Mouse (Mus musculus): ENCODE measurements around the gene Entpd8. TPM values are rescaled to one million over a fixed set of nuclear protein-coding genes. Genes with fewer than 3 reads are reported as not detected.

The Entpd8 gene
- 0.27 TPM in 1 of 2 replicates, not detected in the other for polyA plus RNA-seq (2014; fragmentation: Nextera tagmentation; extraction: Ambion mirVana)

DNA sequence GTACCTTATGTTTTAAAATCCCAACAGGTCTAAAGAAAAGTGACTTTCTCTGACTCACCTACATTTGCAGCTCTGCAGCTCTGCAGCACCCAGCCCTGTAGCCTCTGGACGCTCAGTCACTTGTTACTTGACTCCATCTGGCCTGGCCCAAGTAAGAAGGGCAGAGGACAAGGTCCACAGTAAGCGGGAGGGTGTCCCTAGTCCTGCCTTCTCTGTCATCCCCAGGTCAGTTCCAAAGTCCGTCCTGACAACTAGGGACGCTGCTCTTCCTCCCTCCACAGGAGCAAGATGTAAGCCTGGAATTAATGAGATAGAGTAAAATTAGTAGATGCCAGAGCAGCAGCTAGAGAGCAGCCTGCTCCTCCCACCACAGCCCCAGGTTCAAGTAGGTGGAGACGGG, at the start of gene Entpd8:
Gene Entpd8 (plus strand): TSS at position 229 of the 400 bp plus-strand sequence.
- Histone ChIP-seq H3K27me3 (ENCODE audit: control insufficient read depth, insufficient read depth, low read length) (no peaks in the 10 kb centered on the region), H3K4me3 (ENCODE audit: low read depth, low read length) (no peak within 1 kb of the TSS), H3K4me2 (ENCODE audit: low read depth, low read length) (no peak within 1 kb of the TSS), H3K27ac (ENCODE audit: low read depth, low read length) (no peak within 1 kb of the TSS), H3K9ac (replicated peaks; ENCODE audit: low read depth, low read length) (no peak within 1 kb of the TSS), H3K36me3 (ENCODE audit: control insufficient read depth, insufficient read depth, low read length) (no peaks in the 10 kb centered on the region), H3K9me3 (ENCODE audit: control insufficient read depth, low read length) (no peaks in the 10 kb centered on the region), H3K4me1 (ENCODE audit: control insufficient read depth, insufficient read depth, low read length) (no peaks in the 10 kb centered on the region)
- ATAC-seq (ENCODE audit: low read depth): no peak
- 75% methylated on average over 5 of the region's 5 CpGs for WGBS

DNA sequence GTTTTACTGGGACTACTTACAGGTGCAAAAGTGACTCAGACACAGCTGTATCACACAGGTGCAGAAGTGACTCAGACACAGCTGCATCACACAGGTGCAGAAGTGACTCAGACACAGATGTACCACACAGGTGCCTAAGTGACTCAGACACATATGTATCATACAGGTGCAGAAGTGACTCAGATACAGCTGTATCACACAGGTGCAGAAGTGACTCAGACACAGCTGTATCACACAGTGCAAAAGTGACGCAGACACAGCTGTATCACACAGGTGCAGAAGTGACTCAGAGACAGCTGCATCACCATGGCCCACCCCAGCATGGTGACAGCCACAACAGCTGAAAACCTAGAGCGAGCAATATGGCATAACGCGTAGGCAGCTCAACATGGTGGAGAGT, 45.1 kb upstream of the Entpd8 start:
- no peak overlapping the region for H3K4me2 ChIP-seq (ENCODE audit: low read depth, low read length)
- H3K36me3 ChIP-seq (ENCODE audit: control insufficient read depth, insufficient read depth, low read length): no peaks in the 10 kb centered on the region
- no peak overlapping the region for H3K9ac ChIP-seq (replicated peaks; ENCODE audit: low read depth, low read length)
- no peaks in the 10 kb centered on the region for H3K9me3 ChIP-seq (ENCODE audit: control insufficient read depth, low read length)
- WGBS: 98% methylated on average over 4 of the region's 4 CpGs
- H3K27me3 ChIP-seq (ENCODE audit: control insufficient read depth, insufficient read depth, low read length): no peaks in the 10 kb centered on the region
- no peak for ATAC-seq (ENCODE audit: low read depth)
- no peak overlapping the region for H3K4me3 ChIP-seq (ENCODE audit: low read depth, low read length)
- no peaks in the 10 kb centered on the region for H3K4me1 ChIP-seq (ENCODE audit: control insufficient read depth, insufficient read depth, low read length)
- H3K27ac ChIP-seq (ENCODE audit: low read depth, low read length): no peak overlapping the region

DNA sequence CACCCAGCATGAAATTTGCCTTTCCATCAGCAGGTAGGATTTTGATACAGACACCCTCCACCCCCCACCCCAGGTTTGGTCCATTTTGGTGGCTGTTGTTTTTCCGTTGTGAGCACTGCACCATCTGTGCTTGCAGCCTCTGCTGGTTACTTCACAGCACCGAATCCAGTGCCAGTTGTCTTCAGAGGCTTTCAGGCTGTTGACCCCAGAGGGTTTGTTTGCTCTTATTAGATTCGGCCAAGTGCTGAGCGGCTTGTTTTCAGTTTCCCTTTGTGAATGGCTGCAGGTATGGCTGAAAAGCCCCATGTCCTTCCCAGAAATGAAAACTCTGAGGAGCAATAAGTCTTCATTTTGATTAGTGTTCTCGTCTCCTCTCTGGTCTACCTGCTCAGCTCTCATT, 40.0 kb upstream of the Entpd8 start:
- H3K36me3 ChIP-seq (ENCODE audit: control insufficient read depth, insufficient read depth, low read length): no peaks in the 10 kb centered on the region
- no peak for ATAC-seq (ENCODE audit: low read depth)
- H3K4me3 ChIP-seq (ENCODE audit: low read depth, low read length): no peak overlapping the region
- H3K27me3 ChIP-seq (ENCODE audit: control insufficient read depth, insufficient read depth, low read length): no peaks in the 10 kb centered on the region
- H3K27ac ChIP-seq (ENCODE audit: low read depth, low read length): no peak overlapping the region
- 91% methylated on average over 5 of the region's 5 CpGs for WGBS
- H3K9ac ChIP-seq (replicated peaks; ENCODE audit: low read depth, low read length): no peak overlapping the region
- no peaks in the 10 kb centered on the region for H3K9me3 ChIP-seq (ENCODE audit: control insufficient read depth, low read length)
- no peak overlapping the region for H3K4me2 ChIP-seq (ENCODE audit: low read depth, low read length)
- no peaks in the 10 kb centered on the region for H3K4me1 ChIP-seq (ENCODE audit: control insufficient read depth, insufficient read depth, low read length)

DNA sequence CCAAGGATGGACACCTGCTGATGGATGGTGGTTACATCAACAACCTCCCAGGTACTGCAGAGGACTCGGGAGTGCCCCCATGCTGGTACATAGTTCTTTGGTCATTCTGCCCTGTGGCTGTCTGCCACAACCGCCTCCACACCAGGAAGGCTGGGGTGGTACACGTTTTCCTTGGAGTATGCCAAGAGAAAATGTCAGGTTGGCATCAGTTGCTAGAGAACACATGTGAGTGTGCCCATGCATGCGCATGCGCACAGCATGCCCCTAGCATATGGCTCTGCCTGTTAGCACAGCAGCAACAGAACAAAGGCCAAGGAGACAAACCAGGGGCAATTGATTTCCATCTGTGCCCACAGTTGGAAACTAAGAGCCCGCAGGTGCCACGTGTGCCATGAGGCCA, 29.2 kb upstream of the Entpd8 start:
- no peaks in the 10 kb centered on the region for H3K36me3 ChIP-seq (ENCODE audit: control insufficient read depth, insufficient read depth, low read length)
- no peak overlapping the region for H3K9ac ChIP-seq (replicated peaks; ENCODE audit: low read depth, low read length)
- no peak overlapping the region for H3K4me2 ChIP-seq (ENCODE audit: low read depth, low read length)
- H3K27ac ChIP-seq (ENCODE audit: low read depth, low read length): no peak overlapping the region
- no peak for ATAC-seq (ENCODE audit: low read depth)
- H3K4me1 ChIP-seq (ENCODE audit: control insufficient read depth, insufficient read depth, low read length): peaks cover 13% of the 10 kb centered on the region
- no peaks in the 10 kb centered on the region for H3K27me3 ChIP-seq (ENCODE audit: control insufficient read depth, insufficient read depth, low read length)
- H3K4me3 ChIP-seq (ENCODE audit: low read depth, low read length): no peak overlapping the region
- 87% methylated on average over 7 of the region's 7 CpGs for WGBS
- H3K9me3 ChIP-seq (ENCODE audit: control insufficient read depth, low read length): no peaks in the 10 kb centered on the region

DNA sequence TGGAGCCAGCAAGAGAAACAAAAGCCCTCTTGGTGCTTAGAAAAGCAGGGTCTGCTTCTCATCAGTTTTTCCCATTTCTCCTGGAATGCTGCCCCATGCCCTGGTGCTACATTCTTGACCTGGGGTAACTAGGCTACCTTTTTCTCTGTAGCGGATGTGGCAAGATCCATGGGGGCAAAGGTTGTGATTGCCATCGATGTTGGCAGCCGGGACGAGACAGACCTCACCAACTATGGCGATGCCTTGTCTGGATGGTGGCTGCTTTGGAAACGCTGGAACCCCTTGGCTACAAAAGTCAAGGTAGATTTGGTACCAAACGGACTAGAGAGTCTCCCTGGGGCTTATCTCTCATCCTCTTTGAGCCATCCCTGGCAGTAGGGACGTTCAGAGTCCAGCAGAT, 28.7 kb upstream of the Entpd8 start:
- H3K9ac ChIP-seq (replicated peaks; ENCODE audit: low read depth, low read length): no peak overlapping the region
- H3K4me1 ChIP-seq (ENCODE audit: control insufficient read depth, insufficient read depth, low read length): peaks cover 16% of the 10 kb centered on the region
- H3K27ac ChIP-seq (ENCODE audit: low read depth, low read length): no peak overlapping the region
- no peaks in the 10 kb centered on the region for H3K27me3 ChIP-seq (ENCODE audit: control insufficient read depth, insufficient read depth, low read length)
- no peaks in the 10 kb centered on the region for H3K36me3 ChIP-seq (ENCODE audit: control insufficient read depth, insufficient read depth, low read length)
- 89% methylated on average over 8 of the region's 8 CpGs for WGBS
- ATAC-seq (ENCODE audit: low read depth): no peak
- no peaks in the 10 kb centered on the region for H3K9me3 ChIP-seq (ENCODE audit: control insufficient read depth, low read length)
- H3K4me2 ChIP-seq (ENCODE audit: low read depth, low read length): no peak overlapping the region
- H3K4me3 ChIP-seq (ENCODE audit: low read depth, low read length): no peak overlapping the region

DNA sequence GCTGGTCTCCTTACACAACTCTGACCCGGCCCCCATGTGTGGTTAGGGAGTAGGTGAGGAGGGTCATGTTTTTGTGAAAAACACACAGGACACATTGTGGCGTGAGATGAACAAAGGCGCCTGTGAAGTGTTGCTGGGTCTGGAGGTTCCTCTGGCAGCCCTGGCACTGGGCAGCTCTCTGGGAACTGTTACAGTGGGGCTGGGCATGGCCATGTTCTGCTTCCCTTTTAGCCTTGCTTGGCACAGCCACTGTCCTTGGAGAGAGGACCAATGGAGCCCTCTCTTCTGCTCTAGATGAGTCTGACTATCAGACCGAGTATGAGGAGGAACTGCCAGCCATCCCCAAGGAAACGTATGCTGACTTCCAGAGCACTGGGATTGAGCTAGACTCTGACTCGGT, 27.0 kb upstream of the Entpd8 start:
- Histone ChIP-seq H3K4me2 (ENCODE audit: low read depth, low read length) (no peak overlapping the region), H3K9me3 (ENCODE audit: control insufficient read depth, low read length) (no peaks in the 10 kb centered on the region), H3K27me3 (ENCODE audit: control insufficient read depth, insufficient read depth, low read length) (no peaks in the 10 kb centered on the region), H3K4me3 (ENCODE audit: low read depth, low read length) (no peak overlapping the region), H3K27ac (ENCODE audit: low read depth, low read length) (no peak overlapping the region), H3K9ac (replicated peaks; ENCODE audit: low read depth, low read length) (no peak overlapping the region), H3K4me1 (ENCODE audit: control insufficient read depth, insufficient read depth, low read length) (peaks cover 16% of the 10 kb centered on the region), H3K36me3 (ENCODE audit: control insufficient read depth, insufficient read depth, low read length) (peaks cover 7% of the 10 kb centered on the region)
- no peak for ATAC-seq (ENCODE audit: low read depth)
- WGBS: 92% methylated on average over 6 of the region's 6 CpGs

DNA sequence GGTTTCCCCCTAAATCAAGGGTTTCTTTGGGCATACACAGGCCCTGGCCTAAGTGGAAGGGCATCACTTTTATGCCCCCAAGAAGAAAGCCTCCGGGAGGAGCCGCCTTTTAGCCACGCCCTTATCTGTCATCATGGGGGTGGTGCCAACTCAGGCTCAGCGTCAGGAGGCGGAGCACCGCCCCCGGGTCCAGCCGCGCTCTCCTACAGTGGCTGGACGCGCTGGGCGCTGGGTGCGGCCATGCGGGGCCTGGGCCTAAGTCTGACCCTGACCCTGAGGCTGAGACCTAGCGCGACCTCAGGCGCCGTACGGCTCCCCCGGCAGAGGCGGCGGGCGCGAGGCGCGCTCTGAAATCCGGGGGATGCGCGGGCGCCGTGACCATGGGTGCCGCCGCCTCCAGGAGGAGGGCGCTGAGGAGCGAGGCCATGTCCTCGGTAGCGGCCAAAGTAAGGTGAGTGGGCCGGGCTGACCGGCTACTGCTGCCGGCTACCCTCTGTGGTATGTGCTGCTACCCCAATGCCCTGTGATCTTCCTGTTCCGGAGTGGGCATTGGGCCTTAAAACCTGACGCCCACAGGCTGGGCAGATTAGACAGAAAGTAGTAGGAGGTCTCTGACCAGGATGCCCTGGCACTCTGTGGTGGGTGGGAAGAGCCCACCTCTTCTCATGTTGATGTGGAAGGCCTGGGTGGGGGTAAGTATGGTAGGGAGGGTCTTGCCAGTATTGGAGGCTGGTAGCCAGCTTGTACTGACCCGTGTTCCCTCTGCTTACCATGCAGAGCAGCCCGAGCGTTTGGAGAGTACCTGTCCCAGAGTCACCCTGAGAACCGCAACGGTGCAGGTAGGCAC, 25.7 kb upstream of the Entpd8 start, which contains the start of gene Nsmf:
Gene Nsmf (plus strand): TSS at position 135 of the 847 bp plus-strand sequence.
- peak within 1 kb of the TSS; percentile 71 for H3K9ac ChIP-seq (replicated peaks; ENCODE audit: low read depth, low read length)
- H3K4me3 ChIP-seq (ENCODE audit: low read depth, low read length): peak within 1 kb of the TSS; percentile 95
- peak within 1 kb of the TSS; percentile 50 for H3K27ac ChIP-seq (ENCODE audit: low read depth, low read length)
- ATAC-seq (ENCODE audit: low read depth): peak; percentile 91
- no peaks in the 10 kb centered on the region for H3K9me3 ChIP-seq (ENCODE audit: control insufficient read depth, low read length)
- WGBS: 6% methylated on average over 45 of the region's 47 CpGs
- H3K4me2 ChIP-seq (ENCODE audit: low read depth, low read length): peak within 1 kb of the TSS; percentile 90
- peaks cover 10% of the 10 kb centered on the region for H3K36me3 ChIP-seq (ENCODE audit: control insufficient read depth, insufficient read depth, low read length)
- peaks cover 16% of the 10 kb centered on the region for H3K4me1 ChIP-seq (ENCODE audit: control insufficient read depth, insufficient read depth, low read length)
- H3K27me3 ChIP-seq (ENCODE audit: control insufficient read depth, insufficient read depth, low read length): no peaks in the 10 kb centered on the region

DNA sequence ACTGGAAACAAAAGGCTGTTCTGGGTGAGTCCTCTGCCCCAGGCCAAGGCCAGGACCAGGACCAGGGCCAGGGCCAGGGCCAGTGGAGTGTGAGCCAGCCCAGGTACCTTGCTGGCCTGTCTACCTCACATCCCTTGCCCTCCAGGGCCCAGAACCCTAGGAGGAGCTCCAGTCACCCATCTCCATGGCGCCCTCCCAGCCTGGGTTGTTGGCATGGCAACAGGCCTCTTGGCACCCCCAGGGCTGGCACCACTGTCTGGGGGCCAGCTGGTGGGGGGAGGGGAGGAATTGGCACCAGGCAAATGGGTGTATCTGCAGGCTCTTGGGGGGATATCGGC, 25.1 kb upstream of the Entpd8 start:
- Histone ChIP-seq H3K9ac (replicated peaks; ENCODE audit: low read depth, low read length) (peak overlapping the region; percentile 71), H3K4me3 (ENCODE audit: low read depth, low read length) (peak overlapping the region; percentile 95), H3K36me3 (ENCODE audit: control insufficient read depth, insufficient read depth, low read length) (peaks cover 10% of the 10 kb centered on the region), H3K9me3 (ENCODE audit: control insufficient read depth, low read length) (no peaks in the 10 kb centered on the region), H3K4me1 (ENCODE audit: control insufficient read depth, insufficient read depth, low read length) (peaks cover 16% of the 10 kb centered on the region), H3K4me2 (ENCODE audit: low read depth, low read length) (peak overlapping the region; percentile 90), H3K27ac (ENCODE audit: low read depth, low read length) (no peak overlapping the region), H3K27me3 (ENCODE audit: control insufficient read depth, insufficient read depth, low read length) (no peaks in the 10 kb centered on the region)
- WGBS: 33% methylated on average over 2 of the region's 2 CpGs
- ATAC-seq (ENCODE audit: low read depth): peak; percentile 39

DNA sequence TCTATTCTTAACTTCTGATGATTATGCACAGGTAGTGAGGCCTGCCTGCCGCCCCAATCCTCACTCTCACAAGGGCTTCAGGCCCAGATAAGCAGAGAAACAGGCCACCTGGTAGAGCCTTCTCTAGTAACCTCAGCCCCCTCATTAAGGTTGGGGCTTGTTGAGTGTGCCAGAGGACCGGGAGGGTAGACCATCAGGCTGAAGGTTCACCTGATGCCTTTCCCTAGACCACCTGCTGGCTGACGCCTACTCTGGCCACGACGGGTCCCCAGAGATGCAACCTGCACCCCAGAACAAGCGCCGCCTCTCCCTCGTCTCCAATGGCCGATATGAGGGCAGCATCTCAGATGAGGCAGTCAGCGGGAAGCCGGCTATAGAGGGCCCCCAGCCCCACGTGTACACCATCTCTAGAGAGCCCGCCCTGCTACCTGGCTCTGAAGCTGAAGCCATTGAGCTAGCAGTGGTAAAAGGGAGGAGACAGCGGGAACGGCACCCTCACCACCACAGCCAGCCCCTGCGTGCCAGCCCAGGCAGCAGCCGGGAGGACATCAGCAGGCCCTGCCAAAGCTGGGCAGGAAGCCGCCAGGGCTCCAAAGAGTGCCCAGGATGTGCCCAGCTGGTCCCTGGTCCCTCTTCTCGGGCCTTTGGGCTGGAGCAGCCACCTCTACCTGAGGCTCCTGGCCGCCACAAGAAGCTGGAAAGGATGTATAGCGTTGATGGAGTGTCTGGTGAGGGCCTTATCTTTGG, 24.5 kb upstream of the Entpd8 start:
- H3K9me3 ChIP-seq (ENCODE audit: control insufficient read depth, low read length): no peaks in the 10 kb centered on the region
- no peaks in the 10 kb centered on the region for H3K27me3 ChIP-seq (ENCODE audit: control insufficient read depth, insufficient read depth, low read length)
- 87% methylated on average over 21 of the region's 21 CpGs for WGBS
- peak overlapping the region; percentile 90 for H3K4me2 ChIP-seq (ENCODE audit: low read depth, low read length)
- peaks cover 14% of the 10 kb centered on the region for H3K36me3 ChIP-seq (ENCODE audit: control insufficient read depth, insufficient read depth, low read length)
- no peak overlapping the region for H3K27ac ChIP-seq (ENCODE audit: low read depth, low read length)
- no peak for ATAC-seq (ENCODE audit: low read depth)
- peak overlapping the region; percentile 71 for H3K9ac ChIP-seq (replicated peaks; ENCODE audit: low read depth, low read length)
- peaks cover 16% of the 10 kb centered on the region for H3K4me1 ChIP-seq (ENCODE audit: control insufficient read depth, insufficient read depth, low read length)
- peak overlapping the region; percentile 95 for H3K4me3 ChIP-seq (ENCODE audit: low read depth, low read length)
